Mouse (Mus musculus) urinary bladder, postnatal 36 days (tissue): ENCODE measurements at regions not wholly inside any gene's neighbourhood (a gene's known extent, or its start where the extent isn't known, plus 50 kb on each side); places are given as distances from the start of the nearest gene placed in this dataset.

ENCODE experiments used
- DNase-seq, 2 experiments: peaks; one replicate each; pipeline ENCODE4 v3.0.0; 2022; ENCODE audit warnings: low spot score in 2 of 2, mixed read lengths in 1 of 2

DNA sequence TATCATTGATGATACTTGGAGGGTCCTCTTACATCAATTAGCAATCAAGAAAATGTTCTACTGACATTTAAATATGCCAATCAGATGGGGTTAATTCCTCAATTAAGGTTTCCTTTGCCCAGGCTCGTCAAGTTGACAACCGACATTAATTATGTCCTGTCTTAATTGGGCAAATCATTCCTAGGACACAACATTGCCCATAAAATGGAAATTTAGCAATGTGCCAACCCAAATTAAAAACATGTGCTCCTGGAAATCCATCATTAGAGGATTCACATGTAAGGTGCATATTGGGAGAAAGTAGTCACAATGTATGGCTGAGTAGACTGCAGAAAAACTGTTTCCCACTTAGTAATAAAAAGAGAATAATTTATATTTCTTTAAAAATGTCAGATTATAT lies 483.6 kb upstream of the B430305J03Rik start:
- no peak for DNase-seq

DNA sequence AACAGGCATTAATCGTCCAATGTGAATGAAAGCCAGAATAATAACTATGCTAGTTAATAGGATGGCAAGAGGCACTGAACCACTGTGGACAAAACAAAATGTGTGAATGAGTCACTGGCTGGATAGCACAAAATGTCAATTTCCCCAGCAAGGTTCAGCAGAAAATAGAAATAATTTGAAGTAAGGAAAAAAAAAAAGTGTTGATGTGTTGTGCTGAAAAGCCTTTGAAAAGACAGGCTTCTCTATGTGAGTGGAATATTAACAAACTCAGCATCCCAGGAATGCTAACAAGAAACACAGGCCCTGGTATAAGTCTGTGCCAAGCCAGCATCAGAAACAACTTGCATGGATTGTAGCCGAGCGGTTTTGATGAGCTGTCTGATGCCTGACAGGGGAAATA lies 481.0 kb upstream of the B430305J03Rik start:
- no peak for DNase-seq

DNA sequence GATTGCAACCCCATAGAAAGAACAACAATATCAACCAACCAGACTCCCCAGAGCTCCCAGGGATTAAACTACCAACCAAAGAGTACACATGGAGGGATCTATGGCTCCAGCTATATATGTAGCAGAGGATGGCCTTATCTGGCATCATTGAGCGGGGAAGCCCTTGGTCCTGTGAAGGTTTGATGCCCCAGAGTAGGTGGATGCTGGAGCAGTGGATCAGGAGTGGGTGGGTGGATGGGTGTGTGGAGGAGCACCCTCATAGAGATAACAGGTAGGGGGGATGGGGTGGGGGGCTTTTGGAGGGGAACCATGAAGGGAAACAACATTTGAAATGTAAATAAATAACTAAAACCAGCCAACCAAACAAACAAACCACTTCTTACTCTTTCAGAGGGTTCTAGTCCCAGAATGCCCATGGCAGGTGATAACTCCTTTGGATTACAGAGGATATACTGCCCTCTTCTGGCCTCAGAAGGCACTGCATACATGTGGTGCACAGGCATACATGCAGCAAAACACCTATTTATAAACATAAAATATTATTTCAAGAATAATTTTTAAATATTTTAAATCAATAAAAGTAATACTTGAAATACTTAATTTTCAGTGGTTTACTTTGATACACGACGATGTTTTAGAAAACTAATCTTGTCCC lies 473.7 kb upstream of the B430305J03Rik start:
- DNase-seq, result peak; percentile 4 to 10

DNA sequence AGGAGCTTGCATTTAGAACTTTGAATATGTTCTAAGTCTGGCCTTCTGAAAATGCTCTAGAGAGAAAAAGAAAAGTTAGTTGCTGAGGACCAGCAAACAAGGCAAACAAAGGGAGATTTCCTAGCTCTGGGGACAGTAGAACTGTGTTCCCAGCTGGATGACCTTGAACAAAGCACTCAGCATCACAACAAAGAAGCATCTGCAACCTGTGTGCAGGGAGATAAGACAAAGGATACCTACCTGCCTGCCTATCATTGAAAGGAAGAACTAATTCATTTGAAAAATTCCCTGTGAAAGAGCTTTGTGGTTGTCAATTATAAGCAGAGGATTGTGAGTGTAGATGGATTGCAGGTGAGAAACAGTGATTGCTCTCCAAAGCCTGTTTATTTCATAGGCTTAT lies 451.1 kb upstream of the B430305J03Rik start:
- DNase-seq, result no peak

DNA sequence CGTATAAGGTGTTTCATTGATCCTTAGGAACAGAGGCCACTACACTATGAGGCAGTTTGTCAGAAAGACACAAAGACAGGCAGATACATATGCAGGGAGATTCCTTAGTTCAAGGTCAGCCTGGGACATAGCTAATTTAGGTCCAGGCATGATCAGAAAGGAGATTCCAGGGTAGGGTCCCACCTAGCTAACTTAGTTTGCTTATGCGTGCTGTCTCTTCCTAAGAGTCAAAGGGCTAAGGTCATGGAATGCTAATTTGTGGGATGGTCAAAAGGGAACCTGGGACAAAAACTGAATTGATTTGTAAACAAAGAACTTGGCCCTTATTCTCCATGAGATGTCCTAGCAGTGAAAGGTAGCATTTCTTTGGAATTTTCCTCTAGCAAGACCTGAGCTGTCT lies 430.3 kb upstream of the B430305J03Rik start:
- DNase-seq, result no peak

DNA sequence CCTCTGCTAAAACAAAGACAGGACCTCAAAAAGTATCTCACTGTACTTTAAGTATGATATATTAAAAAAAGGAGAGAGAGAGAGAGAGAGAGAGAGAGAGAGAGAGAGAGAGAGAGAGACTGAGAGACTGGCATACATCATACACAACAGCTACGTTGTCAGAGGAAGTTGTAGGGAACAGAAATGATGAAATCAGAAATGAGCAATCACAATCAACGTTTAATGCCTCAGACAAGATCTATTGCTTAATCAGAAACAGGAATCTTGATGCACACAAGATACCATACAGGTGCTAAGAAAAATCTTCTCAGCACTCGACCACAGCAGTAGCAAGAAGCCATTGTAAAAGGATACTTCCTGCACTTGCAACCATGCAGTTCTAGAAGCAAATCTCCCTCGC lies 424.9 kb upstream of the B430305J03Rik start:
- no peak for DNase-seq
